Mouse (Mus musculus): ENCODE results near the gene Tmem59l.

- TF ChIP-seq CTCF (IDR thresholded peaks at IDR 0.05; ENCODE audit: low read depth) (0 out of 2 replicates have a peak, but pooled peaks have one; percentile 10), EP300 (IDR thresholded peaks at IDR 0.05; ENCODE audit: low read depth) (no peak)
Measured at GRCm38 (mm10) chr8:70447639-70448420, 39.3 kb downstream of the Tmem59l start.
